Mouse (Mus musculus) retina, adult 2 months (tissue): ENCODE data around the gene Farp1.

Experiments
- DNase-seq: peaks from one replicate; pipeline ENCODE4 v3.0.0-alpha.2; 2012; ENCODE audit warnings: low read depth, low spot score

Gene Farp1

GRCm38 (mm10) chr14:121310325-121311080 is 275.5 kb downstream of the Farp1 start:
- no peak for DNase-seq

GRCm38 (mm10) chr14:121311083-121311482 is 276.1 kb downstream of the Farp1 start:
- DNase-seq, result no peak

- no peak for DNase-seq
Measured at GRCm38 (mm10) chr14:121313283-121313682, 278.3 kb downstream of the Farp1 start.

- no peak for DNase-seq
Measured at GRCm38 (mm10) chr14:121314934-121315333, 279.9 kb downstream of the Farp1 start.

GRCm38 (mm10) chr14:121316136-121316535 is 281.1 kb downstream of the Farp1 start:
- no peak for DNase-seq

- no peak for DNase-seq
Measured at GRCm38 (mm10) chr14:121316631-121317311, 281.8 kb downstream of the Farp1 start.

- DNase-seq, result no peak
Measured at GRCm38 (mm10) chr14:121317312-121317671, 282.3 kb downstream of the Farp1 start.

GRCm38 (mm10) chr14:121318382-121318781 is 283.4 kb downstream of the Farp1 start:
- DNase-seq, result no peak

- DNase-seq, result no peak
Measured at GRCm38 (mm10) chr14:121322150-121322549, 287.1 kb downstream of the Farp1 start.

GRCm38 (mm10) chr14:121322641-121323040 is 287.6 kb downstream of the Farp1 start:
- DNase-seq, result no peak

GRCm38 (mm10) chr14:121324521-121325330 is 289.7 kb downstream of the Farp1 start:
- no peak for DNase-seq

- DNase-seq, result no peak
Measured at GRCm38 (mm10) chr14:121326432-121326831, 291.4 kb downstream of the Farp1 start.

- DNase-seq, result no peak
Measured at GRCm38 (mm10) chr14:121328878-121329277, 293.9 kb downstream of the Farp1 start.

GRCm38 (mm10) chr14:121329401-121330089 is 294.5 kb downstream of the Farp1 start:
- no peak for DNase-seq

- DNase-seq, result no peak
Measured at GRCm38 (mm10) chr14:121330090-121330408, 295.0 kb downstream of the Farp1 start.
